Mouse (Mus musculus) neural tube, embryonic 10.5 days (tissue): ENCODE measurements around the gene Zfp36l1.
A peak's percentile ranks its signal among the peaks of the same experiment; 100 is the strongest.

Experiments used
- DNase-seq: peaks from one replicate; pipeline ENCODE4 v3.0.0-alpha.2; 2017; ENCODE audit warnings: low spot score; ENCODE audit errors: extremely low spot score

The Zfp36l1 gene

DNA sequence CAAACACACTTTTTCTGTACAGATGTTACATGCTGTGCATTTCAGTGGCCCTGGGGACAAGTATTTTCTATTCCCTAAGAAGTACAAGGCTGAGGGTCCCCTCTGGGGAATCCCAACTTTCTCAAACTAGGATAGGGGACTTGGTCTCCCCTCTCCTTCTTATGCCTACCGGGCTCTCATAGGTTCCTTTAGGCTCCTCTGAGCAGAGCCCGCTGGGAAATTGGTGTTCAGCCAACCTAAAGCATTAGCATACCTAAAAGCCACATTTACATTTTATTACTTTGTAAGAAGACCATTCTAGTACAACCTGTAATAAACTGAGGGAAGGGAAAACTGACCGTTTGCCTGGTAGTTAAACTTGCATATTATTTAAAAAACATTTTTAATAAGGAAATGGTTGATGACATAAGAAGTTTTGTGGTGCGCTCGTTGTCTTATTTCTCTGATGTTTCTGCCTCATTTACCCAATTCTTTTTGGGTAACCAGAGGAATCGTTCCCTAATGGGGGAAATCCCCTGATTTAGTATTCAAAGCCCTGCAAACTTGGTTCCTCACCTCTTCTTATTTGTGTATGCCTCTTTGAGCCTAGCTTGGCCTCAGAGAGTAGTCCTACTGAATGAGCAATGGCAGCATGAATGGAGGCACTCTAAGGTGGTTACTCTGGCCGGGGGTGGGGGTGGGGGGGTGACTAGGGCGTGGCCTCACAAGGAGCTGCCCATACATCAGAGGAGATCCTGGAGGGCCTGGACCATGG is 42.1 kb downstream of the Zfp36l1 start:
- DNase-seq, result no peak

DNA sequence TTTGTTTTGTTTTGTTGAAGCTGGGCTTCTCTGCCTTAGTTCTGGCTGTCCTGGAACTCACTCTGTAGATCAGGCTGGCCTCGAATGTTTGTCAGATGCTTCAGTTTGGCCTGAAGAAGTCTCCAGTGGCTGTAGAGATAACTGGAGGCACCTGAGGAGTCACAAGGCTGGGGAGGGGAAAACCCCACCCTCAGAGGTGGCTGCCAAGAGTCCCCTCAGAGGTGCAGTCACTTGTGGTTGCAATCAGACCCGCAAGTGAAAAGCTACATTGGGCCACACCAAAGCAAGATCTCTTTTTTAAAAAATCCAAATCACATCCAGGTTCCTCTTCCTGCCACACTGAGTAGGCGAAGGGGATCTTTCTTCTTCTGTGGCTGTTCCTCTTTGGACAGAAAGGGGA is 43.8 kb downstream of the Zfp36l1 start:
- DNase-seq, result no peak

- DNase-seq, result no peak
Measured at GRCm38 (mm10) chr12:80068016-80068415, 44.8 kb downstream of the Zfp36l1 start.

DNA sequence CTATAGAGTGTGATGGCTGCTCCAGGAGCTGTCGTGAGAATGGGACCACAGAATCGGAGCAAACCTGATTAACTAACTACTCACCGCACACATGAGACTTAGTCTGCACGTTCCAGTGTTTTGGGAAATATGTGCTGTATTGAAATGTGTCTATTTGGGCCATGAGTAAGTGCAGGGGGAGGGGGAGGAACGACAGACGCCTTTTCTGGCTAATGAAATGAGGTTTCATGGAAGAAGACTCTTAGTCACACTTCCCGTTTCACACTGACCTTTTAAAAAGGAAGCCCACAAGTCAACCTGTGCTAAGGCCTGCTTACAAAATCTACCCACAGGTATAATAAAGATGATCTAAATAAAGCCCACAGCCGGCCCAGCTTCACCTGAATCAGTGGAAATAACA is 47.8 kb downstream of the Zfp36l1 start:
- no peak for DNase-seq

DNA sequence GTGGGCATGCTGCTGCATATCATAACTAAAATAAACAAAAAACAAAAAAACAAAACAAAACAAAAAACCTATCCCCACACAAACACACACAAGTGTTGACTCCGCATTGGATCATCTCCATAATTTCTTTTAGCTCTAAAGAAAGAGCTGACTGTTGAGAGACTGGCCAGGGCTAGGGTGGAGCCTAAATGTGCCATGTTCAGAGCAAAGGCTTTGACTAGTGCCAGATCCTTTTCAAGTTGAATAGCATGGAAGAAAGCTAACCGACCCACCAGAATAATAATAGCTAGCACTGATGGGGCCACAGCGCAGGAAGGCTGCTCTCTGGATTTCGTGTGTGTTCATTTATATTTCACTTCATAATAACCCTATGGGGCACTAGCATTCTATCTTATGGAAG is 48.5 kb downstream of the Zfp36l1 start:
- no peak for DNase-seq

- DNase-seq, result no peak
Measured at GRCm38 (mm10) chr12:80063402-80064150, 49.2 kb downstream of the Zfp36l1 start.

- DNase-seq, result peak; percentile 84
Measured at GRCm38 (mm10) chr12:80062410-80063401, 50.1 kb downstream of the Zfp36l1 start.

DNA sequence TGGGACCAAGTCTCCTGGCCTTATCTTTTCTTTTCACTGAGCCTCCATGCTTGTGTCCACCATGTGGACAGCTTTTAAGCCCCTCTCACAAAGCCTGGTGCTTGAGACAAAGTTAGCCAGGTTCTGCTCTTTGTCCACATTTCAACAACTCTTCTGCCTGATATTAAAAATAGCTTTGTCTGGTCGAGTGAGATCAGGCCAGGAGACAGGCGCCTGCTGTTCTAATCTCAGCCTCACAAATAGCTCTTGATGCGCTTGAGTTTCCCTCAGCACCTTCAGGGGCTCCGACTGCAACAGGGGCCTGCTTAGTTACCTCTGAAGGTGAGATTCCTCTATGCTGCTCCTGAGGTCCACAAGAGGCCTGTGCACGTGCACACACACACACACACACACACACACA is 51.0 kb downstream of the Zfp36l1 start:
- DNase-seq, result no peak

DNA sequence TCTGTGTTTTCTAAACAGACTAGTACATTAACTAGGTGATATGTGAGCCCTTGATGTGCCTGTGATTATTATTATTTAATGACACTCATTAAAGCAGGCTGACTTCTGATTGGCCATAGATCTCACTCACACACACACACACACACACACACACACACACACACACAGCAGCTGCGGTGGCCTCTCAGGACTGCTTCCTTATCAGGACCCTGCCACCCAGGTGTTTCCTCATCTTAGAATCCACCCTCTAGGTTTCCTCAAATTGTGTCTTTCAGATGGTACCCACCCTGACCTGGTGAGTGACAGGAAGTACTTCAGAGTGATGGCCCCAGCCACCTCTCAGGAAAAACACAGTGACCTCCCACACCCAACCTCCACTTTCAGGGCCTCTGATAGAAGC is 52.0 kb downstream of the Zfp36l1 start:
- DNase-seq, result no peak

DNA sequence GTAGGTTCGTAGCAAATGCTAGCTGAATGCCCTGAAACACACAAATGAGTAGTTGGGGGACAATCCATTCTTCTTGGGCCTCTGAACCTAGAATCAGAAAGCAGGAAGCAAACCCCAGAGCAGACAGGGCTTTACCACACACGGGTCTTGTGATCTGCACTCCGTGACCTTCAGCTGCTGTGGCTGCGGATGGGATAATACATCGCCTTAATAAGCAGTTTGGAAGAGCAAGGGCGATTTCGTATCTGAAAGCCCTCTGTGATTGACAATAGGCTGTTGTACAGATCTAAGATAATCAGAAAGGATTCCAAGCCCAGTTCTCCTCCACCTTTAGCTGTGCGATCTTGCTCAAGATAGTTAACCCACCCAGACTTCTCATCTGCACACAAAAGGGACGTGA is 52.5 kb downstream of the Zfp36l1 start:
- DNase-seq, result no peak

DNA sequence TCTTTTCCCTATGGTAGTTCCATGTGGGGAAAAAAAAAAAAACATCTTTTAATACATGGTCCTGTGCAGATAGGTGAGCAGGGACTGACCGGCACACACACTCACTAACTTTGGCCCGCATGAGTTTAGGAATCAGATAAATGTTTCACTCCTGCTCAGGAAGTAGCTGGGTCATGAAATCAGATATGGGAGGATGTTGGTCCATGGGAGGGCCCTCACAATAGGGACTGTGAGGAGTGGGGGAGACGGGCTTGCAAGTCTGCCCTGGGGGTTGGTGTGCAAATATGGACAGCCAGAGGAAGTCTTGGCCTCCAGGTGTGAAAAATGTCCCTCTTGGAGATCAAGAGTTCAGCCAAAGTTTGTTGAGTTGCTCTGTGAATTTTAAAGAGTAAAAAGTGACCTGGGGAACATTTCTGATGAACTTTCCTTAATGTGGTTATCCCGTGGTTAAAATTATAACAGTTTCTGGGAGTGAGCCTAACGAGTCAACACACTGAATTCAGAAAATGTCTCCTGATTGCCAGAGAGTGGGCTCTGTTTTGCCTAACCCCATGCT is 53.0 kb downstream of the Zfp36l1 start:
- no peak for DNase-seq
